Mouse (Mus musculus) kidney, adult 8-10 months (tissue): ENCODE measurements around the gene Cyp4f17.
"Not testable (repeated sequence)": the region's sequence is repeated elsewhere in the genome, so short reads cannot be mapped to it uniquely, and the experiment has no call there.

ENCODE experiments used
- DNase-seq, 2 experiments: peaks; one replicate each; pipeline ENCODE4 v3.0.0; 2022

The Cyp4f17 gene

DNA sequence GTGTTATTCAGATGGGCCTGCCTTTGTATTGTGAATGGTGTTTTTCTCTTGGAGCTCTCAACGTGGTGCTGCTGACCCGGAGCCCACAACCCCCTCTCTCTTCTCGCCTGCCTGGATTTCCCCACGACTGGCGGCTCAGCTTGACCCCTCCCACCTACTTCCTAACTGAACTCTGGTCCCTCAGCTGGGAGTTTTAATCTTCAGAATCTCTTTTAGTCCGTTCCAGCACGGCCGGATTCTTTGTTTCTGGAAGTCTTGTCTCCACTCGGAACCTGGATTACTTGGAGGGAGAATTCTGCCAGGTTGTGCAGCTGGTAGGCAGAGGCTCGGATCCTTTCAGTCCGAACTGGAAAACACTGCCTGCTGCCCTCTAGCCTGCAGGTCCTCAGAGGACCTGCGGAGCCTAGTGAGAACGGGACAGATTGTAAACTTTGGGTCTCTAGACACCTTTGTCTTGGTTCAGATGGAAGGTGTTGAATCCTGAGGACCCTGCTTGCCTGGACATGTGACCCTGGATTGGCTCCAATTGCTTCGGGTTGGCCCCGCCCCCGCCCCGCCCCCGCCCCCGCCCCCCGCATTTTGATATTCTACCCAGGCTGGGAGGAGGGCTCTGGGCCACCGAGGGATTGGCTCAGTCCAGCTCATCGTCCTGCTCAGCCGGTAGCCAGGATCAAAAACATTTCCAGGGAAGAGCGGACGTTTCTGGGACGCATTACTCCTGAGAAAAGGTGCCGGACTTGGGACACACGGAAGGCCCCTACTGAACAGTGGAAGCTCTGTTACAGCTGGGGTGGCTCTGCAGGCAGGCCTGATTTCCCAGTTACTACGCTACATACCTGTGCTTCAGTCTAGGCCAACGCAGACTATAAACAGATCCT, at the start of gene Cyp4f17:
Cyp4f17 (plus strand) TSS at position 200 of the 878 bp plus-strand sequence.
- DNase-seq = peak; percentile 53 to 62

- peak; percentile 16 to 32 for DNase-seq
These were observed 37.4 kb upstream of the Cyp4f17 start for GRCm38 (mm10) chr17:32468494-32468893.

GRCm38 (mm10) chr17:32470795-32471194, 35.1 kb upstream of the Cyp4f17 start:
- DNase-seq = no peak

- DNase-seq = no peak
These were observed 33.7 kb upstream of the Cyp4f17 start for GRCm38 (mm10) chr17:32472176-32472575.

GRCm38 (mm10) chr17:32474954-32475560, 30.8 kb upstream of the Cyp4f17 start:
- no peak for DNase-seq

- no peak for DNase-seq
These were observed 28.6 kb upstream of the Cyp4f17 start for GRCm38 (mm10) chr17:32477204-32477603.

DNA sequence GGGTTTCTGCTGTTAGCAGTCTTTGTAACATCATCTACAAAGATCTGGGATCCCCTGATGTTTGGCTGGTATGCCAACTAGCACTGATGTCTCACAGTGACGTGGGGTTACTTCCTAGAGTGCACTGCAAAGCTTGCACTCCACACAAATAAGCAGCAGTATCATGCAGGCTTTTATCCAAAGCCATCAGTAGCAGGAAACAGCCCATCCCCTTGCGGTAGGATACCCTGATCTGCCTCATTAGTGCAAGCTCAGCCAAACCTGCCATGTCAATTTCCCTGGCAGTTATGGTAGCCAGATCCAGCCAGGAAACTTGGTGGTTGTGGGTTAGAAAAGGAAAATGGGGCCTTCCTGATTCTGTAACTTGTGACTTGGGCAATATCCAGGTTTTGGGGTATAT, 27.1 kb upstream of the Cyp4f17 start:
- no peak for DNase-seq

GRCm38 (mm10) chr17:32479554-32480506, 26.0 kb upstream of the Cyp4f17 start:
- no peak for DNase-seq

DNA sequence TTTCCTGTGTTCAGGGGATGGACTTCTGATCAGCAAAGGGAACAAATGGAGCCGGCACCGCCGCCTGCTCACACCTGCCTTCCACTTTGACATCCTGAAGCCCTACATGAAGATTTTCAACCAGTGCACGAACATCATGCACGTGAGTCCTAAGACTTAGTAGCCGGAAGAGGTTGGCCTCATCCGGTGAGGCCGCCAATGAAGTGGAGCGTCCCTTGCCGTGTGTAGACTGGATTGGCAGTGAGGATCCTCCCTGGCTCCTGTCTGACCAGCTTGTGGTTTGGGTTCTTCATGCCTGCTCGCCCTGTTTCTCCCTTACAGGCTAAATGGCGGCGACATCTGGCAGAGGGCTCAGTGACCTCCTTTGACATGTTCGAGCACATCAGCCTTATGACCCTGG, 24.1 kb upstream of the Cyp4f17 start:
- no peak for DNase-seq

GRCm38 (mm10) chr17:32483200-32483599, 22.6 kb upstream of the Cyp4f17 start:
- DNase-seq = peak; percentile 96 to 97

DNA sequence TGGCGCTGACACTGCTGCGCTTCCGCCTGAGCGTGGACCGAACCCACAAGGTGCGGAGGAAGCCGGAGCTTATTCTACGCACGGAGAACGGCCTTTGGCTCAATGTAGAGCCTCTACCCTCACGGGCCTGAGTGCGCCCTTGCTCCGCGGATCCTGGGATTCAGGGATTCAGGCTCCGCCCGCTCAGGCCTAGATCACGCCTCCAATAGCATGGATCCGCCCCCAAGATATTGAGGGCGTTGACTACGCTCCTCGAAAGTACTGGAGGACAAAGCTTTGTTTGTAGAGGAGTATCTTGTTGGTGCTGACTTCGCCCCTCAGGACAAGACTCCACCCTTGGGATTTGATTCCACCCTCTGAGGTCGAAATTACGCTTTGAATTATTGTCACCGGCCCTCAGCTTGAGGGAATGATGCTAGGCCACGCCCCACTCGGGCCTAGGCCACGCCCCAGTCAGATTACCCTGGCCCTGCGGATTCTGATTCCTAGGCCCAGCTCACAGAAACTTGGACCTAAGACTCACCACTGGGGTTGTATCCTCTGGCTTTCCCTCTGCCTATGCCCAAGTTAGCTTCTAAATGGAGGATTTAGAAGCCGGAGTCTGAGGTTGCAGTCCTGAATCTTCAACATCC, 13.4 kb upstream of the Cyp4f17 start:
- peak; percentile 17 to 35 for DNase-seq

DNA sequence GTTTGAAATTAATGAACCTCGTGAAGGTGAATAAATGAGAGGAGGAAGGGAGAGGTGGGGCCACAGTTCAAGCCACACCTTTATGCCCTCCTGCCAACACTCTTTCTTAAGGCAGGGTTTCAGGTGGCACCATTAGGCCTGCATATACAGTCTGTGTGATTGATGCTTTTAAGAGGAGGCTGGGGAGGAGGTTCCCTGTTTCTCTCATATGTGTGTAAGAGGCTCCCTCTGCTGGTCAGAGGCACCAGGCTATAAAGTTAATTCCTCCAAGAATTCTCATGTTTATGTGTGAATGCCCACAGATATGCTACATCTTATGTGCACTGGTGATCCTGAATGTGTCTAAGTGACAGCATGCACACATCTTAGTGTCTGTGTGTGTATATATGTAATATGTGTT, 11.2 kb upstream of the Cyp4f17 start:
- DNase-seq = peak; percentile 59 to 80

DNA sequence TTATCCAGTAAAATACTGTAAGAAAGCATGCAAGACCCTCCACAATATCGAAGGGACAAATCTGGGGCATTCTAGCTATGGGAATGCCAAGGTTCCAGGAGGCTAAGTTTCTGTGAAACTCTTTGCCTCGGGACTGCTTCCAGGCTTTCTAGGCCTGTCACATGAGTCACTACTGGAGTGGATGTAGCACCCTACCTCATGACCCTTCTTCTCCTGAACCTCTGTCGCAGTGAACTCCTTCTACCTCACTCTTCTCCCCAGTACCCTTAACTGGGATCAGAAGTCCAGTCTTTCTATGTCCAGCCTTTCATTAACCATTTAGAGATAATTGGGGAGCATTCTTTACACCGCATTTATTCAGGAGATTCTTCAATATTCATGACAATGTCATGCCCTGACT, 5.3 kb upstream of the Cyp4f17 start:
- DNase-seq = not testable (repeated sequence)

DNA sequence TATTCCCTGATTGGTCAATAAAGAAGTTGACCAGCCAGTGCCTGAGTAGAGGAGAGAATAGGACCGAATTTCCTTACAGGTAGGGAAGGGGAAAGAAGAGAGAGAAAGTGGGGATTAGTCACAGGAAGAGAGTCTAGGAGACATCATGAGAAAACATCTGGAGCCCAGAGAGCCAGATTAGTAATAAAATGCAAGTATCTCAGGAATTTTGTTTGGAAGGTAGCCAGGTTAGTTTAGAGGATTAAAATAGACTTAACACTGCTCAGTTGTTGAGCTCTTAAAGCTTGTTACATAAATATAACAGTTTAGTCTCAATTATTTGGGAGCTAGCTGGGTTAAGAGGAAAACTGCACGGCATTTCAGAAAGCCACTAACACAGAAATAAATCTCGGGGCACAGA, 4.8 kb upstream of the Cyp4f17 start:
- peak in 1 of 2 experiments; percentile 25 for DNase-seq

DNA sequence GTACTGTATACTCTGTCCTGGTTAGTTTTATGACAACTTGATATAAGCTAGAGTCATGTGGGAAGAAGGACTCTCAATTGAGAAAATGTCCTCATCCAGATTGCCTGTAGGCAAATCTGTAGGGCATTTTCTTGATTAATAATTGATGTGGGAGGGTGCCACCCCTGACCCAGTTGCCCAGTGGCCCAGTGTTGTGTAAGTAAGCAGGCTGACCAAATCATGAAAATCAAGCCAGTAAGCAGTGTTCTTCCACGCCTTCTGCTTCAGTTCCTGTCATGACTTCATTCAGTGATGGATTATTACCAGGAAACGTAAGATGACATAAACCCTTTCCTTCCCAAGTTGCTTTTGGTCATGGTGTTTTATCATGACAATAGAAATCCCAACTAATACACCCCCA, 2.7 kb upstream of the Cyp4f17 start:
- DNase-seq = peak in 1 of 2 experiments; percentile 37

- peak in 1 of 2 experiments; percentile 18 for DNase-seq
These were observed 937 bp downstream of the Cyp4f17 start for GRCm38 (mm10) chr17:32506729-32507245.

- no peak for DNase-seq
These were observed 10.3 kb downstream of the Cyp4f17 start for GRCm38 (mm10) chr17:32516126-32516525.

GRCm38 (mm10) chr17:32521981-32522380, 16.1 kb downstream of the Cyp4f17 start:
- DNase-seq = no peak

DNA sequence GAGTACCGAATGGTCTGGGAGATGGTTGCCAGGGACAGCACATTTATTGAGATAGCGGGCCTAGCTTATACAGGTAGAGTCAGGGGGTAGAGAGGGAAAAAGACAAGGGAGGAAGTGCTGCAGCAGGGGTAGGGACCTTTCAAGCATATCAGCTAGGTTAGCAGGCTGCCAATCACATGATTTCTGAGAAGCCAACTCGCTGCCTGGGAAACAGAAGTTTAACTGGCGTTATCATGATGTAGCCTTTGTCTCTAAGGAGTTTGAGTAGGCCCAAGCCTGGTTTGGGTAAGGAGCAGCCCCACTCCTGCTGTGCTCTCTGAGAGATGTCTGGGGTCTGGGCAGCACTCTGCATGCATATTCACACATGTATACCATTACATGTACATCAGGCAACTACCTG, 16.5 kb downstream of the Cyp4f17 start:
- no peak for DNase-seq

DNA sequence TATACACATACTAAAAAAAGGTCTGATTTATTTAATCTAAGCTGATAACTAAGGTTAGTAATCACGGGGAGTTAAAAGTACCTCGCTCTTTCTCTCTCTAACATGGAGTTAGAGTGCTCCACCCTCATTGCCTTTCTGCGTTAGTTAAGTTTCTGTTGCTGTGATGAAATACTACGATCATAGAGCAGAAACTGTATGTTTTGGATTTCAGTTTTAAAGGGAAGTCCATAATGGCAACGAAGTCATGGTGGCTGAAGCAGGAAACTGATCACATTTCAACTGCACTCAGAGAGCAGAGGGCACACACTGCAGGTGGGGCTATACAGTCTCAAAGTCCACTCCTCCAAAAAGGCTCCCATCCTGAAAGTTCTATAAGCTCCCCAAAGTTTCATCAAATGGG, 17.0 kb downstream of the Cyp4f17 start:
- no peak for DNase-seq

- DNase-seq = no peak
These were observed 18.0 kb downstream of the Cyp4f17 start for GRCm38 (mm10) chr17:32523895-32524294.

- not testable (repeated sequence) for DNase-seq
These were observed 20.5 kb downstream of the Cyp4f17 start for GRCm38 (mm10) chr17:32526341-32526740.
